Mouse (Mus musculus): ENCODE results near the gene Tex10. TPM values are rescaled to one million over a fixed set of nuclear protein-coding genes. Genes with fewer than 3 reads are reported as not detected.

Tex10 gene
- 63.9 TPM for total RNA-seq (2023)

GRCm38 (mm10) chr4:48472792-48473650, at the start of gene Tex10:
Tex10 (minus strand) TSS chr4:48473459.

Other genes starting within 250 kb of the Tex10 start
- gene Erp44, start 193.9 kb downstream of the Tex10 start, total RNA-seq (2023) = 57.0 TPM
- gene Invs, start 193.7 kb downstream of the Tex10 start, total RNA-seq (2023) = 9.0 TPM
- not detected for gene Msantd3, start 66.5 kb upstream of the Tex10 start, total RNA-seq (2023)
- not detected for gene Tmeff1, start 111.7 kb upstream of the Tex10 start, total RNA-seq (2023)
- not detected for gene Cavin4, start 190.1 kb upstream of the Tex10 start, total RNA-seq (2023)